Mouse (Mus musculus) liver, embryonic 14.5 days (tissue): ENCODE measurements at regions not wholly inside any gene's neighbourhood (a gene's known extent, or its start where the extent isn't known, plus 50 kb on each side); places are given as distances from the start of the nearest gene placed in this dataset.

Experiments
- ATAC-seq: fragments of 200-750 bp; cut with Nextera tagmentation; 2 replicates; pipeline ENCODE4 v1.8.0; 2017; ENCODE audit warnings: moderate number of reproducible peaks, mild to moderate bottlenecking, moderate library complexity; ENCODE audit not compliant: insufficient read depth
- DNase-seq, 3 experiments: peaks; one replicate each; pipeline ENCODE4 v3.0.0-alpha.2; 2012 to 2013; ENCODE audit warnings: low read depth in 3 of 3, low spot score in 3 of 3
- H3K27ac ChIP-seq: fragments of 300-500 bp; sonication (generic); 2 replicates; pipeline ENCODE4 v1.5.1; 2014; ENCODE audit warnings: moderate library complexity, mild to moderate bottlenecking, control low read depth, inconsistent platforms
- H3K27me3 ChIP-seq: fragments of 300-500 bp; sonication (generic); 2 replicates; pipeline ENCODE4 v1.6.1; 2014; ENCODE audit warnings: mild to moderate bottlenecking, low read length, moderate library complexity; ENCODE audit not compliant: control insufficient read depth, insufficient read depth
- H3K36me3 ChIP-seq: fragments of 300-500 bp; sonication (generic); replicated peaks from 2 replicates; pipeline ENCODE4 v1.6.1; 2014; ENCODE audit warnings: low read depth; ENCODE audit not compliant: control insufficient read depth, insufficient read depth
- H3K4me1 ChIP-seq, 2 experiments: fragments of 200-500 bp in 1 of 2; fragments of 300-500 bp in 1 of 2; sonication (generic) in 1 of 2; replicated peaks; 2 replicates each; pipeline ENCODE4 v1.6.1; 2012 to 2014; ENCODE audit warnings: antibody characterized with exemption in 1 of 2, inconsistent platforms in 1 of 2, low read length in 1 of 2; ENCODE audit not compliant: control insufficient read depth in 2 of 2, insufficient read depth in 2 of 2
- H3K4me2 ChIP-seq: fragments of 300-500 bp; sonication (generic); 2 replicates; pipeline ENCODE4 v1.6.1; 2014; ENCODE audit warnings: low read depth, mild to moderate bottlenecking, control low read depth, moderate library complexity
- H3K4me3 ChIP-seq, 2 experiments: fragments of 200-500 bp in 1 of 2; fragments of 300-500 bp in 1 of 2; sonication (generic) in 1 of 2; 2 replicates each; pipeline ENCODE4 v1.5.1; 2012 to 2014; ENCODE audit warnings: low read depth in 2 of 2, low read length in 2 of 2, mild to moderate bottlenecking in 2 of 2, control low read depth in 1 of 2, inconsistent platforms in 1 of 2, moderate library complexity in 1 of 2; ENCODE audit not compliant: insufficient read depth in 1 of 2
- H3K9ac ChIP-seq: fragments of 300-500 bp; sonication (generic); replicated peaks from 2 replicates; pipeline ENCODE4 v1.6.1; 2014; ENCODE audit warnings: mild to moderate bottlenecking, control low read depth, moderate library complexity
- H3K9me3 ChIP-seq: fragments of 300-500 bp; sonication (generic); 2 replicates; pipeline ENCODE4 v1.6.1; 2016; ENCODE audit warnings: low read length, mixed read lengths; ENCODE audit not compliant: control insufficient read depth
- CTCF ChIP-seq: IDR thresholded peaks from 2 replicates; pipeline ENCODE4 v1.5.1; 2016; ENCODE audit warnings: antibody characterized with exemption, low read depth, control low read depth
- EP300 ChIP-seq: IDR thresholded peaks from 2 replicates; pipeline ENCODE4 v1.6.1; 2016; ENCODE audit warnings: antibody characterized with exemption, low read depth
- WGBS: fragments of 180-500 bp; shearing (Covaris S2); extraction: QIAGEN DNeasy Blood & Tissue Kit; methylation state at CpG from one replicate; pipeline ENCODE4 v1.1.7; 2014; ENCODE audit not compliant: insufficient replicate concordance; 5-methylcytosine and 5-hydroxymethylcytosine counted together

- Histone ChIP-seq H3K4me2 (no peak overlapping the region), H3K27me3 (no peaks in the 10 kb centered on the region), H3K9me3 (no peaks in the 10 kb centered on the region), H3K36me3 (no peaks in the 10 kb centered on the region), H3K4me1 (no peaks in the 10 kb centered on the region), H3K27ac (no peak overlapping the region), H3K4me3 (no peak overlapping the region), H3K9ac (no peak overlapping the region)
- DNase-seq = no peak
- WGBS = 59% methylated on average over 1 of the region's 1 CpGs
- TF ChIP-seq CTCF (no peak), EP300 (no peak)
- no peak for ATAC-seq
Measured at GRCm38 (mm10) chr8:54372921-54373320, 156.5 kb upstream of the Asb5 start.

DNA sequence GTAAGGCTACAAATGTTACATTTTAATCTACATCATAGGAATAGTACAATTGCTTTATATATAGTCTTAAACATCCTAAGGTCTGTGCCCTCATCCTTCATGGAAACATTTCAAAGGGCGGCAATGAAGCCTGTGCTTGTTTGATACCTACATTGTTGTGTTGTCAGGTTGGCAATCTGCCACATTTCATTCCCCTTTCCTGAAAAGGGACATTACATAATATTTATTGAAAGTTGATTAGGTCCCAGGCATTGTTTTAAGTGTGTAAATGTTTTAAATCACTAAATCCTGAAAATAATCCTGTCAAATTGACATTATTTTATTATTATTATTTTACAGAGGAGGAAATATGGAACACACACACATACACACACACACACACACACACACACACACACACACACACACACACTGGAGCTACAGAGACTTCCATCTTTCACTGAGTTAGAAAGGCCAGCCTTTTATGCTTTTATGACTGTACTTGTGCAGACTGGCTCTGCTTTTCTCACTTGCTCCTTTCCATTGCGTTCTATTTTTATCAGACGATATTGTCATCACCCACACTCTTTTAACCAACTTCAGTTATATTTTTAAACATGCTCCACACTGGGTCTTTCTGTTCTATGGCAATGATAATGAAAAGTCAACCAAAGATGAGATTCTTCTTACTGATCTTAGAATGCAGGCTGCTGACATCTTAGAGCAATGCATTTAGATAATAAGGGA lies 153.8 kb upstream of the Asb5 start:
- DNase-seq = no peak
- Histone ChIP-seq H3K27me3 (no peaks in the 10 kb centered on the region), H3K9me3 (no peaks in the 10 kb centered on the region), H3K4me2 (no peak overlapping the region), H3K4me1 (no peaks in the 10 kb centered on the region), H3K36me3 (no peaks in the 10 kb centered on the region), H3K9ac (no peak overlapping the region), H3K4me3 (no peak overlapping the region), H3K27ac (no peak overlapping the region)
- WGBS = 67% methylated on average over 3 of the region's 3 CpGs
- no peak for ATAC-seq
- TF ChIP-seq EP300 (no peak), CTCF (no peak)

- Histone ChIP-seq H3K27me3 (no peaks in the 10 kb centered on the region), H3K9ac (no peak overlapping the region), H3K4me3 (no peak overlapping the region), H3K27ac (no peak overlapping the region), H3K9me3 (no peaks in the 10 kb centered on the region), H3K36me3 (no peaks in the 10 kb centered on the region), H3K4me2 (no peak overlapping the region), H3K4me1 (no peaks in the 10 kb centered on the region)
- DNase-seq = no peak
- WGBS = 27% methylated on average over 2 of the region's 2 CpGs
- TF ChIP-seq CTCF (no peak), EP300 (no peak)
- no peak for ATAC-seq
Measured at GRCm38 (mm10) chr8:54380191-54380590, 149.2 kb upstream of the Asb5 start.

DNA sequence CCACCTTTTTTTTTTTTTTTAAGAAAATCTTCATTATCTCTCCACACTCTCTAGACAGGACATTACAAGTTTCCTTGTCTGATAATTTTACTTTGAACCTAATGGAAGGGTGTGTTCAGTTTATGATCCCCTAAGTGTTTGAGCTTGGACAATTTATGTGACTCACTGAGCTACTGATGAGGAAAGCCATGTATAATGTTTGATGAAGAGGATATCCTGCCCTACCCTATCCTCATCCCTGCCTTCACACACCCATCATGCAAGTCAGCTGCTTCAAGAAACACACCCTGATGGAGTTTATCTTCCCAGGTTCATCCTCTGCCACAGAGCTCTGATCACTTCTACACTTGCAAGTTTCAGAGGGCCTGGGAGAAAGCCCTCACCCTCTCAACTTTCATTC lies 136.5 kb upstream of the Asb5 start:
- H3K4me1 ChIP-seq = no peaks in the 10 kb centered on the region
- no peak overlapping the region for H3K27ac ChIP-seq
- no peak for ATAC-seq
- no peak for DNase-seq
- no peaks in the 10 kb centered on the region for H3K36me3 ChIP-seq
- H3K9me3 ChIP-seq = no peaks in the 10 kb centered on the region
- no peak overlapping the region for H3K4me2 ChIP-seq
- TF ChIP-seq EP300 = no peak
- no peak overlapping the region for H3K4me3 ChIP-seq
- no peak overlapping the region for H3K9ac ChIP-seq
- no peaks in the 10 kb centered on the region for H3K27me3 ChIP-seq

GRCm38 (mm10) chr8:54393466-54394197 lies 135.7 kb upstream of the Asb5 start:
- TF ChIP-seq CTCF = no peak
- no peak for TF ChIP-seq EP300
- WGBS = 73% methylated on average over 12 of the region's 12 CpGs
- Histone ChIP-seq H3K9ac (no peak overlapping the region), H3K9me3 (no peaks in the 10 kb centered on the region), H3K36me3 (no peaks in the 10 kb centered on the region), H3K27me3 (no peaks in the 10 kb centered on the region), H3K4me3 (no peak overlapping the region), H3K4me1 (no peaks in the 10 kb centered on the region), H3K4me2 (no peak overlapping the region), H3K27ac (no peak overlapping the region)
- no peak for DNase-seq
- ATAC-seq = no peak
